Mouse (Mus musculus) cerebellum, postnatal 36 days (tissue): ENCODE data around the gene Adgrg3.
A peak's percentile ranks its signal among the peaks of the same experiment; 100 is the strongest.
"Not testable (repeated sequence)": the region's sequence is repeated elsewhere in the genome, so short reads cannot be mapped to it uniquely, and the experiment has no call there.

Source experiments
- DNase-seq, 2 experiments: peaks; one replicate each; pipeline ENCODE4 v3.0.0; 2021 to 2022; ENCODE audit warnings: mixed read lengths in 2 of 2

Adgrg3 gene

GRCm38 (mm10) chr8:95025421-95025820, 7.9 kb downstream of the Adgrg3 start:
- DNase-seq = peak in 1 of 2 experiments; percentile 13

GRCm38 (mm10) chr8:95028391-95028790, 10.9 kb downstream of the Adgrg3 start:
- not testable (repeated sequence) for DNase-seq

- no peak for DNase-seq
These were observed 19.8 kb downstream of the Adgrg3 start for GRCm38 (mm10) chr8:95037106-95037925.

GRCm38 (mm10) chr8:95041883-95042784, 24.6 kb downstream of the Adgrg3 start:
- DNase-seq = no peak

GRCm38 (mm10) chr8:95044811-95045210, 27.3 kb downstream of the Adgrg3 start:
- no peak for DNase-seq

- no peak for DNase-seq
These were observed 29.5 kb downstream of the Adgrg3 start for GRCm38 (mm10) chr8:95046982-95047381.

- DNase-seq = no peak
These were observed 30.6 kb downstream of the Adgrg3 start for GRCm38 (mm10) chr8:95047884-95048680.

GRCm38 (mm10) chr8:95049636-95050035, 32.1 kb downstream of the Adgrg3 start:
- DNase-seq = no peak

GRCm38 (mm10) chr8:95054438-95054837, 36.9 kb downstream of the Adgrg3 start:
- no peak for DNase-seq

- DNase-seq = no peak
These were observed 37.5 kb downstream of the Adgrg3 start, which contains the start of gene Drc7 for GRCm38 (mm10) chr8:95054927-95055510. Drc7 (plus strand) TSS chr8:95055103.

GRCm38 (mm10) chr8:95056414-95056813, 38.9 kb downstream of the Adgrg3 start:
- DNase-seq = no peak

- DNase-seq = no peak
These were observed 41.2 kb downstream of the Adgrg3 start for GRCm38 (mm10) chr8:95058661-95059060.

- no peak for DNase-seq
These were observed 42.5 kb downstream of the Adgrg3 start for GRCm38 (mm10) chr8:95059812-95060533.

GRCm38 (mm10) chr8:95064531-95064930, 47.0 kb downstream of the Adgrg3 start:
- DNase-seq = peak; percentile 54 to 64

GRCm38 (mm10) chr8:95067582-95067981, 50.1 kb downstream of the Adgrg3 start:
- peak; percentile 47 to 54 for DNase-seq

- no peak for DNase-seq
These were observed 58.0 kb downstream of the Adgrg3 start for GRCm38 (mm10) chr8:95075504-95075903.

GRCm38 (mm10) chr8:95076151-95076550, 58.7 kb downstream of the Adgrg3 start:
- DNase-seq = peak; percentile 68 to 73

GRCm38 (mm10) chr8:95078055-95078454, 60.6 kb downstream of the Adgrg3 start:
- peak; percentile 53 to 60 for DNase-seq

GRCm38 (mm10) chr8:95079305-95079704, 61.8 kb downstream of the Adgrg3 start:
- DNase-seq = no peak

- DNase-seq = peak; percentile 96 to 98
These were observed 63.2 kb downstream of the Adgrg3 start, which contains the start of gene Katnb1 for GRCm38 (mm10) chr8:95080381-95081341. Katnb1 (plus strand) TSS chr8:95081186.
